Mouse (Mus musculus) T-helper 2 cell (primary cell): ENCODE results near the gene Lurap1l.

Experiments
- in situ Hi-C: fragments of 300-600 bp; cut with MboI, MseI; formaldehyde crosslinking; loops from one replicate; pipeline ENCODE4 v1.15.1; 2025; ENCODE audit warnings: high pct_unique_total_duplicates

Lurap1l gene

GRCm38 (mm10) chr4:80910481-80910870, at the start of gene Lurap1l:
Gene Lurap1l (plus strand): TSS chr4:80910646.
- in situ Hi-C loops = no loop called here

- in situ Hi-C loops = no loop called here
Measured at GRCm38 (mm10) chr4:80862962-80863361, 47.5 kb upstream of the Lurap1l start.

GRCm38 (mm10) chr4:80863906-80864305, 46.5 kb upstream of the Lurap1l start:
- in situ Hi-C loops = no loop called here

- in situ Hi-C loops = no loop called here
Measured at GRCm38 (mm10) chr4:80864511-80864922, 45.9 kb upstream of the Lurap1l start.

- in situ Hi-C loops = no loop called here
Measured at GRCm38 (mm10) chr4:80866065-80866464, 44.4 kb upstream of the Lurap1l start.

- in situ Hi-C loops = no loop called here
Measured at GRCm38 (mm10) chr4:80869598-80869997, 40.8 kb upstream of the Lurap1l start.

GRCm38 (mm10) chr4:80872847-80873644, 37.4 kb upstream of the Lurap1l start:
- in situ Hi-C loops = no loop called here

GRCm38 (mm10) chr4:80874121-80874859, 36.2 kb upstream of the Lurap1l start:
- in situ Hi-C loops = no loop called here

- in situ Hi-C loops = no loop called here
Measured at GRCm38 (mm10) chr4:80875055-80875454, 35.4 kb upstream of the Lurap1l start.

- in situ Hi-C loops = no loop called here
Measured at GRCm38 (mm10) chr4:80881996-80882599, 28.3 kb upstream of the Lurap1l start.

GRCm38 (mm10) chr4:80886631-80887030, 23.8 kb upstream of the Lurap1l start:
- in situ Hi-C loops = no loop called here

GRCm38 (mm10) chr4:80891004-80891403, 19.4 kb upstream of the Lurap1l start:
- in situ Hi-C loops = no loop called here

- in situ Hi-C loops = no loop called here
Measured at GRCm38 (mm10) chr4:80895278-80895894, 15.1 kb upstream of the Lurap1l start.

- in situ Hi-C loops = no loop called here
Measured at GRCm38 (mm10) chr4:80906726-80907125, 3.7 kb upstream of the Lurap1l start.

GRCm38 (mm10) chr4:80907973-80908372, 2.5 kb upstream of the Lurap1l start:
- in situ Hi-C loops = no loop called here

GRCm38 (mm10) chr4:80908902-80909301, 1.5 kb upstream of the Lurap1l start:
- in situ Hi-C loops = no loop called here

- in situ Hi-C loops = no loop called here
Measured at GRCm38 (mm10) chr4:80910871-80911701, 640 bp downstream of the Lurap1l start.

GRCm38 (mm10) chr4:80911706-80912540, 1.5 kb downstream of the Lurap1l start:
- in situ Hi-C loops = no loop called here

- in situ Hi-C loops = no loop called here
Measured at GRCm38 (mm10) chr4:80915211-80915610, 4.8 kb downstream of the Lurap1l start.

- in situ Hi-C loops = no loop called here
Measured at GRCm38 (mm10) chr4:80916695-80917094, 6.2 kb downstream of the Lurap1l start.
